Mouse (Mus musculus) hindbrain, embryonic 15.5 days (tissue): ENCODE measurements around the gene Slamf9. TPM values are rescaled to one million over a fixed set of nuclear protein-coding genes. Genes with fewer than 3 reads are reported as not detected.

Experiments used
- ATAC-seq: fragments of 200-750 bp; cut with Nextera tagmentation; 2 replicates; pipeline ENCODE4 v1.8.0; 2017; ENCODE audit warnings: low read depth, moderate number of reproducible peaks, moderate TSS enrichment; ENCODE audit not compliant: low FRiP score
- H3K27ac ChIP-seq: fragments of 300-500 bp; sonication (generic); replicated peaks from 2 replicates; pipeline ENCODE4 v1.5.1; 2015; ENCODE audit warnings: mild to moderate bottlenecking, inconsistent platforms
- H3K27me3 ChIP-seq: fragments of 300-500 bp; sonication (generic); 2 replicates; pipeline ENCODE4 v1.6.1; 2015; ENCODE audit warnings: control low read depth, inconsistent platforms
- H3K36me3 ChIP-seq: fragments of 300-500 bp; sonication (generic); 2 replicates; pipeline ENCODE4 v1.6.1; 2015; ENCODE audit warnings: control low read depth, inconsistent platforms
- H3K4me1 ChIP-seq: fragments of 300-500 bp; sonication (generic); replicated peaks from 2 replicates; pipeline ENCODE4 v1.6.1; 2015; ENCODE audit warnings: control low read depth, inconsistent platforms
- H3K4me2 ChIP-seq: fragments of 300-500 bp; sonication (generic); 2 replicates; pipeline ENCODE4 v1.6.1; 2015; ENCODE audit warnings: moderate library complexity, mild to moderate bottlenecking, inconsistent platforms
- H3K4me3 ChIP-seq: fragments of 300-500 bp; sonication (generic); 2 replicates; pipeline ENCODE4 v1.5.1; 2015; ENCODE audit warnings: mild to moderate bottlenecking, inconsistent platforms
- H3K9ac ChIP-seq: fragments of 300-500 bp; sonication (generic); 2 replicates; pipeline ENCODE4 v1.6.1; 2015; ENCODE audit warnings: inconsistent platforms
- H3K9me3 ChIP-seq: fragments of 300-500 bp; sonication (generic); 2 replicates; pipeline ENCODE4 v1.6.1; 2016; ENCODE audit warnings: control low read depth, inconsistent platforms
- WGBS: fragments of 180-500 bp; shearing (Covaris S2); methylation state at CpG from one replicate; pipeline ENCODE4 v1.1.7; 2015; 5-methylcytosine and 5-hydroxymethylcytosine counted together
- polyA plus RNA-seq: library from polyadenylated mRNA; unstranded; fragments of >200 nt; fragmentation: Nextera tagmentation; extraction: Ambion mirVana; gene quantifications from 2 replicates; pipeline ENCODE4 v1.2.1, GENCODE M21; 2015

The Slamf9 gene
- polyA plus RNA-seq, 1 experiment from 2014 or later = 0.18 TPM

DNA sequence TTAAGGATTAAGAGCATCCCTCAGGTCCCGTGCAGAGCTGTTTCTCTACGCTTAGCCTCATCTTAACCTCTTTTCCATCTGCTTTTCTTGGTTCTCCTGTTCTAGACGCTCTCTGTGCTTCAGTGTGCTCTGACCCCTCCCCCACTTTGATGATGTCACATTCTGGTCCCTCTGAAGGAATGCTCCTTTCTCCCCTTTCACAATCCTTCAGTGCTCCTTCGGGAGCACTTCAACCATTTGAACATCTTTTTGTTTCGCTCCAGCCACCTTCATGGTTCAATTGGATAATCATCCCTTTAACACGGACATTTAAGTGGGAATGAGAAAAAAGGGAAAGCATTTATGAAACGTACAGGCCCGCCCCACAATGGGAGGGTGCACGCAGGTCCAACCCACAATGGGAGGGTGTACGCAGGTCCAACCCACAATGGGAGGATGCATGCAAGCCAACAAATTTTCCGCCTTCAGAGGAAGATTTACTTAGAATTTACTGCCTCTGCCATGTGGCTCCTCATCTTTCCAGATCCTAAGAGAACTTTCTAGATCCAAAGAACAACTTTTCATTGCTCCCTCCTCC is 6.8 kb upstream of the Slamf9 start:
- no peaks in the 10 kb centered on the region for H3K27me3 ChIP-seq
- H3K4me3 ChIP-seq = no peak overlapping the region
- no peak overlapping the region for H3K4me2 ChIP-seq
- no peak for ATAC-seq
- H3K27ac ChIP-seq = no peak overlapping the region
- H3K9me3 ChIP-seq = no peaks in the 10 kb centered on the region
- no peaks in the 10 kb centered on the region for H3K4me1 ChIP-seq
- H3K9ac ChIP-seq = no peak overlapping the region
- no peaks in the 10 kb centered on the region for H3K36me3 ChIP-seq
- WGBS = 70% methylated on average over 11 of the region's 11 CpGs

DNA sequence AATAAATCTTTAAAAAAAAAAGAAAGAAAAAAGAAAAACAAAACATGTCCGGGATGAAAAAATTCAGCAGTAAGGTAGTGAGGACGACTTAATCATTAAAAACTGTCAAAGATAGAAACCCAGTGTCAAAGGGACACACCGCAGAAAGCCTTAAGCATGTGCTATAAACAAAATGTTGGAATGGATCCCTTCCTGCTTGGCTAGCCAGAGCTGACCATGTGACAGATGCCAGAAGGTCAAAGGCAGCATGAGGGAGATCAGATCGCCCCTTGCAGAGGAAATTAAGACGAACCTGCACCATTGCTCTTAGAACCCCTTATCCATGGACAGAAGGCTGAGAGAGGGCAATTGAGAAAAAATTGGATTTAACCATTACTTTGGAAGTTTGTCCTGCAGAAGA is 5.8 kb upstream of the Slamf9 start:
- Histone ChIP-seq H3K27me3 (no peaks in the 10 kb centered on the region), H3K4me1 (no peaks in the 10 kb centered on the region), H3K9me3 (no peaks in the 10 kb centered on the region), H3K9ac (no peak overlapping the region), H3K4me3 (no peak overlapping the region), H3K36me3 (no peaks in the 10 kb centered on the region), H3K27ac (no peak overlapping the region), H3K4me2 (no peak overlapping the region)
- 84% methylated on average over 5 of the region's 5 CpGs for WGBS
- no peak for ATAC-seq

DNA sequence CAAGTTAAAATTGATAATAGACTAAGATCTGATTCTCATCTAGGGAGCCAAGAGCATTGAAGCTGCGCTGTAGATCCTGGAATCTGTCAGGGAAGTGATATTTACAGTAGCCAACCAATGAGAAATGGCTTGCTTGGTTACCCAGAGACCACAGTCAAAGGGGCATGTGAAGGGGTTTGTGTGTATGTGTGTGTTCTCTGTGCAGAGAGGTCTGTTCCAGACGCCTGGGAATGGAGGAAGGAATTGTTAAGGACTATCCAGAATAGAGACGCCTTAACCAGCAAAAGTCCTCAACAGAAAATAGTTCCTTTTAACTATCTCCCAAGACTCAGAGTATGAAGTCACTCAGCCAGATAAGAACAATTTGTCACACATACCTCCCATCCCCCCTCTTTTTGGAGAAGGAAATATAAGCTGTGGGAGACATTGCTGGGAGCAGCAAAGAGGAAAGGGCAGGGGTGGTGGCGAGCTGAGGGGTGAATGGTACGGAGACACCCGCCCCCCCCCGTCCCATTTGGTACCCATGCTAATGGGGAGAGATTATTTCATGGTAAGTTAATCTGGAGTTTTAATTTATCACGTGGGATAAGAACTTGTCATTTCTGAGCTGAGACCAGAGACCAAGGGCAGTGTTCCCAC is 5.2 kb upstream of the Slamf9 start:
- 58% methylated on average over 8 of the region's 8 CpGs for WGBS
- Histone ChIP-seq H3K27me3 (no peaks in the 10 kb centered on the region), H3K36me3 (no peaks in the 10 kb centered on the region), H3K4me1 (no peaks in the 10 kb centered on the region), H3K9ac (no peak overlapping the region), H3K27ac (no peak overlapping the region), H3K9me3 (no peaks in the 10 kb centered on the region), H3K4me2 (no peak overlapping the region), H3K4me3 (no peak overlapping the region)
- ATAC-seq = no peak

DNA sequence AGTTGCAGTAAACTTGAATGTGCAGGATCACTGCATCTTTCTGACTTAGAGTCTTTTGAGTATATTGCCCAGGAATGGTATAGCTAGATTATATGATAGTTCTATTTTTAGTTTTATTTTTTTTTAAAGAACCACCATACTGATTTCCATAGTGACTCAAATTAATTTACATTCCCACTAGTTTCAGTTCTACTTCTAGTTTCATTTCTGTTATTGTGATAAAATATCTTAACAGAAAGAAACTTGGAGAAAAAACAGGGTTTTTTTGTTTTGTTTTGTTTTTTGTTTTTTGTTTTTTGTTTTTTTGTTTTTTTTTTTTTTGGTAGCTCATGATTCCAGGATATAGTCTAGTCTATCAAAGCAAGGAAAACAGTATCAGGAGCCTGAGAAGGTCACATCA is 2.2 kb upstream of the Slamf9 start:
- Histone ChIP-seq H3K27ac (no peak overlapping the region), H3K9ac (no peak overlapping the region), H3K9me3 (no peaks in the 10 kb centered on the region), H3K27me3 (no peaks in the 10 kb centered on the region), H3K4me3 (no peak overlapping the region), H3K36me3 (no peaks in the 10 kb centered on the region), H3K4me2 (no peak overlapping the region), H3K4me1 (no peaks in the 10 kb centered on the region)
- ATAC-seq = no peak

DNA sequence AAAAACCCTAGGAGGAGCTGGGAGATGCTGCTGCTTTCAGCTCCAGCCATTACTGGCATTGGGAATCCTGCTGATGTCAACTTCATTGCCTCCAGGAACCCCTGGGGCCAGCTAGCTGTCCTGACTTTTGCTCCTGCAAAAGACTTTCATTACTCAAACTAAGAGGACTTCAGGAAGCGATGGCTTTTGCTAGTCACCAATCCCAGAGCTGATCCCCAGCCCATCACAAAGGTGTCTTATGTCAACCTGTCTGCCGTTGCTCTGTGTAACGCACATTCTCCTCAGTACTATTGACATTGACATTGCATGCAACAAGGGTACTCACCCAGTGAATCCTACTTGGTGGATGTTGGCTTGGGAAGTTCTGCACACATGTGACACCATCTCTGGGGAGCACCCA is 962 bp upstream of the Slamf9 start:
- Histone ChIP-seq H3K4me1 (no peaks in the 10 kb centered on the region), H3K4me2 (no peak overlapping the region), H3K36me3 (no peaks in the 10 kb centered on the region), H3K4me3 (no peak overlapping the region), H3K27ac (no peak overlapping the region), H3K27me3 (no peaks in the 10 kb centered on the region), H3K9me3 (no peaks in the 10 kb centered on the region), H3K9ac (no peak overlapping the region)
- 85% methylated on average over 3 of the region's 3 CpGs for WGBS
- no peak for ATAC-seq

DNA sequence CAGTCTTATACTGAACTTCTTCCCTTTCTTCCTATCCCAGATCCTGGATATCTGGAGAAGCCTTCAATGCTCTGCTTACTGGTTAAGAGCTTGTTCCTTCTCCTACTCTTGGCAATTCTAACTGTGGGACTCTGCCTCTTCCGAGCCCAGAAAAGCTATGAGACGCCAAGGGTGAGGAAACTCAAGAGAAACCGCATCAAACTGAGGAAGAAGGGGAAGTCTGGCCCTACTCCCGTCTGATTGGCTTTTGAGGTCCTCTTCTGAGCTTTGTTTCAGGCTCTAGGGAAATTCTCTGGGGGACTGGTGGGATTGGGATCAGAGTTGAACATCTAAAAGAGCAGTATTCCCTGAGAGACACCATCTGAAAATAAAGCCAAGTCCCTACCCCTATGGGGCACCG is 2.9 kb downstream of the Slamf9 start:
- H3K4me3 ChIP-seq = no peak overlapping the region
- 78% methylated on average over 5 of the region's 5 CpGs for WGBS

DNA sequence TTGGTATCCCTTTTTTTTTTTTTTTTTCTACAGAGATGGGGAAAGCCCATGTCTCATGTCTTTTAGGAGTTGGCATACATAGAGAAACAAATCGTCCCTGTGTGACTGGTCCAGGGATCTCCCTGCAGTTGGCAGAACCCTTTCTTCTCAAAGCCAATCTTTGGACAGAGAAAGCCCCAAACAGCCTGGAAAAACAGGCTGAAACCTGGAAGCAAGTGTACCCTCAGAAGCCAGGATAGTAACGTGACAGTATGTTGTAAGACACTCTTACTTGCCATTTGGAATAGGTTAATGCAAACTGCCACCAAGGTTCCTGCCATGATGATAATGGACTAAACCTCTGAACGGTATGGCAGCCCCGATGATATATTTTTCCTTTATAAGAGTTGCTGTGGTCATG is 5.2 kb downstream of the Slamf9 start:
- 91% methylated on average over 4 of the region's 4 CpGs for WGBS
- Histone ChIP-seq H3K9ac (no peak overlapping the region), H3K27me3 (0 out of 2 replicates have a peak, but pooled peaks cover 4% of the 10 kb centered on the region), H3K4me3 (no peak overlapping the region), H3K4me1 (peaks cover 38% of the 10 kb centered on the region), H3K9me3 (no peaks in the 10 kb centered on the region), H3K36me3 (no peaks in the 10 kb centered on the region), H3K4me2 (no peak overlapping the region), H3K27ac (no peak overlapping the region)
- no peak for ATAC-seq

More for the DNA sequence above, 2.9 kb downstream of the Slamf9 start:
- no peaks in the 10 kb centered on the region for H3K36me3 ChIP-seq
- H3K27ac ChIP-seq = no peak overlapping the region
- H3K9me3 ChIP-seq = no peaks in the 10 kb centered on the region
- H3K27me3 ChIP-seq = 0 out of 2 replicates have a peak, but pooled peaks cover 4% of the 10 kb centered on the region
- H3K4me2 ChIP-seq = no peak overlapping the region
- ATAC-seq = no peak
- H3K4me1 ChIP-seq = peaks cover 15% of the 10 kb centered on the region
- no peak overlapping the region for H3K9ac ChIP-seq

DNA sequence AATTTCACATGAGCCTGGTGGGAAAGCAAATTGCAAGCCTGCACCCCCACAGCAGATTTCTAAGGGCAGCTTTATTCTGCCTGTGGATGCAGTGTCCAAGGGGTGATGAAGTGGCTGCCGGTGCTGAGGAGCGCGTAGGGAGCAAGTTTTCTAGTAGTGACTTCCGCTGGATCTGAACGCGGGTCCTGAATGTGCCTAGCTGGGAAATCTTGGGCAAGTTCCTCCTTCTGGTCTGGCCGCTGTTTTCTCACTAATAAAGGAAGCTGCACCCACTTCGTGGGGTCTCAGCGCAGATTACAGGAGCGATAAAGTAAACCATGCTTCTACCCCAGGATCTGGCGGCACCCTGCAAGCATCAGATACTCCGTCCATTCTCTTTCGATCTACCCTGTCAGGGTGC is 6.0 kb downstream of the Slamf9 start:
- ATAC-seq = no peak
- Histone ChIP-seq H3K4me2 (peak overlapping the region; percentile 86), H3K9ac (peak overlapping the region; percentile 57), H3K27me3 (0 out of 2 replicates have a peak, but pooled peaks cover 4% of the 10 kb centered on the region), H3K4me1 (peaks cover 46% of the 10 kb centered on the region), H3K36me3 (no peaks in the 10 kb centered on the region), H3K4me3 (peak overlapping the region; percentile 53), H3K9me3 (no peaks in the 10 kb centered on the region), H3K27ac (no peak overlapping the region)
- WGBS = 25% methylated on average over 13 of the region's 13 CpGs

DNA sequence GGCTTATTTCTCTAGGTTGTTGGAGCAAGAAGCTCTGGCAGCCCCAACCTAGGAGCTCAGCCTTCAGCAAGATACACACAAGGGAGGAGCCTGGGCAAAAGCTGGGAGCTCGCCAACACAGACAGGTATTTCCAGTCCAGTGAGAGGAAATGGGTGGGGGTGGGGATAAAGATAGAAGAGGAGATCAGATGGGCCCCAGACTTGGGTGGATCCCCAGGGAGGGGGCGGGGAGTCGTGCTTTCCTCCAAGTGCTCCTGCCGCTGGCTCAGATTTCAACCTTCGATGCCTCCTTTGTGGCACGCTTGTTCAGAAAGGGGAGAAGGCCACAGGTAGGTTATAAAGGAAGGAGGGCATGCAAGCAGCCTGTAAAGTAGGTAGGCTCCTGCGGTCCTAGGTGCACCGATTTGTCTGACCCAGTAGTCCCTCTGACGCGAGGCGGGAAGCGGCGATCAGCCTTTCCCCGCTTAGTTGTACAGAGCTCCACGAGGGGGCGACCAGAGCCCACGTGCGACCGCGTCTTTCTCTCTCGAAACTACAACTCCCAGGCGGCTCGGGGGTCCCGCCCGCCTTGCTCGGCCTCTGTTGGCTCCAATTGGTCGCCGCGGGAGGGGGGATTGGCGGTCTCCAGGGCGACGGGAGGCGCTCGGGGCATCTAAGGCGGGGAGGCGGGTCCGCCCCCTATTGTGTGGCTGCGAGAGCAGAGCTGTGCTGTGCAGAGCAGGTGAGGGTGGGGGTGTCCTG is 6.6 kb downstream of the Slamf9 start, which contains the start of gene Igsf9:
TSS of gene Igsf9 (plus strand) at position 249 of the 741 bp plus-strand sequence.
- peak; percentile 93 for ATAC-seq
- H3K36me3 ChIP-seq = no peaks in the 10 kb centered on the region
- WGBS = under 1% methylated on average over 38 of the region's 38 CpGs
- peak within 1 kb of the TSS; percentile 86 for H3K4me2 ChIP-seq
- H3K9ac ChIP-seq = peak within 1 kb of the TSS; percentile 57
- peaks cover 52% of the 10 kb centered on the region for H3K4me1 ChIP-seq
- peak within 1 kb of the TSS; percentile 53 for H3K4me3 ChIP-seq
- peak within 1 kb of the TSS; percentile 14 for H3K27ac ChIP-seq
- 0 out of 2 replicates have a peak, but pooled peaks cover 4% of the 10 kb centered on the region for H3K27me3 ChIP-seq
- no peaks in the 10 kb centered on the region for H3K9me3 ChIP-seq

DNA sequence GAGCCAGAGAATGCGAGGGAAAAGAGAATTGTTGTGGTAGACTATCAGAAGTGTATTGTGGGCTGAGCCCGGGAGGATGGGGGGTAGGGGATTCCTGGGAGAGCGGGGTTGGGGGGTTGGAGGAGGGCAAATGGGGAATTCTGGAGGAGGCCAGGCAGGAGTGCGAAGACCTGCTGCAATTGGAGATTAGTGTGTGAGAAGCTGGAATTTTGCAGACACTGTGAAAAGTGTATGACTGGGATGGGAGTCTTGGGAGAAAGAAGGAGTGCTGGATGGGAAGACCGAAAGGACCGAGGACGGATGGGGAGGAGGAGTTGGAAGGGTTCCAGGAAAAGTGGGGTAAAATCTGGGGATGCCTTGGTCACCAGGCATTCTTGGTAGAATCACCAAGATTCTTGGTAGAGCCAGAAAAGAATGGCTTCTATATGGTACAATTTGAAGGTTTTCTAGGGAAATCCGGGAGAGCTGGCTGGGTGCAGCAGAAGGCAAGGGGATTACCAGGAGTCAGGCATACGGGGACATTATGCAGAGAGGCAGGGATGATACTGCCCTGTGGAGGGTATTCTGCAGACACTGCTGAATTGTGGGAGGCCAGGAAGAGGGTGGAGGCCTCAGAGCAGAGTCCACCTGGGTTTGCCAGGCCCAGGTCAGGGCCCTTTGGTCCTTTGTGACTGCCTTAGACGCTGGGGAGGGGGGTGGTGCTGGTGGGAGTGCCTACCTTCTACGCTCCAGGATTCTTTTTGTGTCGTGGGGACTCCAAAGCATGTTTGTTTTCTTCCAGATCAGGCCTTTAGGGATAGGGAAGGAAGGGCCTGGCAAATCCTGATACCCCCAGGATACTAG is 7.6 kb downstream of the Slamf9 start:
- Histone ChIP-seq H3K27ac (peak overlapping the region; percentile 14), H3K9me3 (no peaks in the 10 kb centered on the region), H3K4me2 (peak overlapping the region; percentile 86), H3K36me3 (no peaks in the 10 kb centered on the region), H3K4me3 (peak overlapping the region; percentile 53), H3K9ac (peak overlapping the region; percentile 57), H3K4me1 (peaks cover 62% of the 10 kb centered on the region), H3K27me3 (0 out of 2 replicates have a peak, but pooled peaks cover 4% of the 10 kb centered on the region)
- ATAC-seq = 0 out of 2 replicates have a peak, but pooled peaks have one; percentile 0
- WGBS = 2% methylated on average over 12 of the region's 12 CpGs

DNA sequence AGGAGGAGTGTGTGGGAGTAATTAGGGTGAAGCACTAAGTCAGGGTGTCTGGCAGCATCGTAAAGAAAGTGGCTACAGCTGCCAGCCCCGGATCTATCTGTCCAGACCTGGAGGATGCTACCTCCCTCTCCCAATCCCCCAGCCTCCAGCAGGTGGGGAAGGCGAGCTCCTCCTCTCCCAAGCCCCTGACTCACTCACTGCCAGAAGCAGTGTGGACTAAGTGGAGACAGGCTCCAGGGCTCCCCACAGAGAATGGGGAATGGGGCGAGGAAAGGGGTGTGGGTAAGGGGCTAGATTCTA is 8.2 kb downstream of the Slamf9 start:
- H3K9me3 ChIP-seq = no peaks in the 10 kb centered on the region
- H3K4me3 ChIP-seq = peak overlapping the region; percentile 53
- peaks cover 62% of the 10 kb centered on the region for H3K4me1 ChIP-seq
- 16% methylated on average over 4 of the region's 4 CpGs for WGBS
- peak overlapping the region; percentile 14; the same call in 1 of the 2 replicates for H3K27ac ChIP-seq
- H3K36me3 ChIP-seq = no peaks in the 10 kb centered on the region
- H3K4me2 ChIP-seq = peak overlapping the region; percentile 86
- H3K27me3 ChIP-seq = 0 out of 2 replicates have a peak, but pooled peaks cover 4% of the 10 kb centered on the region
- no peak for ATAC-seq
- H3K9ac ChIP-seq = peak overlapping the region; percentile 57
